Mouse (Mus musculus): ENCODE data around the gene Scn2b. TPM values are rescaled to one million over a fixed set of nuclear protein-coding genes. Genes with fewer than 3 reads are reported as not detected.

Scn2b gene
- total RNA-seq, 2 experiments from 2014 or later: 1.2 to 1.4 TPM

DNA sequence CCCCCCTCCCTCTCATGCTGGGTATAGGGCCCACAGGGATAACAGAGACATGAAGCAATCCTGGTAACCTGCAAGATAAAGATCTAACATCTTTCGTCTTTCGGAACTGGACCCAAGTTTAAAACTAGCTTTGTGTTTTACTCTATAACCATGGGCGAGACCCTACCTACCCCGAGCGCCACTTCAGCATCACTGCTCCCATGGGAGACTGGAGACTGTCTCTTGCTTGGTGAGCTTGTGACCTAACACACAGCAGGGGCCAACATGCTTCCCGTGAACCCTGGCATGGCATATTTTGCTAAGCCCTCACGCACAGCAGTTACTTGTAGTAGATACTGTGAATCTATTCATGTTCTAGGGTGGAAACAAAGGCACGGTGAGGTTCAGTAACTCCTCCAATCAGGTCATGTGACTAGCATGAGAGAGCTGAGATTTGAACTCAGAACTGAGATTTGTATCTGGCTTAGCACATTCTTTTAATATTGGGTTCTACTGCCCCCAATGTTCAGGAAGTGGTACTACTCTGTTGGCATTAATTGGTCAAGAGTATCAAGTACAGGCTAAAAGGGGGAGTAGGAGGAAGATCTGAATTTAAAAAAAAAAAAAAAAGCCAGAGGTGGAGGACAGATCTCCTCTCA is 1.9 kb downstream of the Scn2b start:
- intact Hi-C loops (cut with DNase I): no loop called here
- no peak for DNase-seq

DNA sequence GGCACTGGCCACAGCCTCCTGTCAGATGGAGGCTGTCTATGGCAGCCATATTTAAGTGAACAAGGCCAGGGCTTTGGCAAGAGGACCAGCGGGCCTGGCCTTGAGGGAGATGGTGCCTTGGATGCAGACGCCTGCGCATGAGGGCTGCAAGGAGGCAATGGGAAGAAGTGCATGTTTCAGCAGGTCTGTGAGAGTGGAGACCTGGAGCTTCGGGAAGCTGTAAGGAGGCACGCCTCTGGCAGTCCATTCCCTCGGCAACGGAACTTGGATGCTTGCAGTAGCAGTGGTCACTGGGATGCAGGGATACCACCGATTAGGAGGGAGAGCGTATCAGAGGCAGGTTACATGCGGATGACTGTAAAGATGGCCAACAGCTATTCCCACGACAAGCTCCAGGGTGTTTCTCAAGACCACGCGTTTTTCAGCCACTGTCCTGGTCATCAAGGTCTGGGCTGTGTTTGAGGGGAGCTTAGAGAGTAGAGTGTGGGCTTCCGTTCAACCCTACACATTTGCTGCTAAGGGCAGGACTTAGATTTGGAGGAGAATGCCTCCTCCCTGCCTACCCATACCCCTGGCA is 2.5 kb downstream of the Scn2b start:
- DNase-seq: no peak
- intact Hi-C loops (cut with DNase I): no loop called here

DNA sequence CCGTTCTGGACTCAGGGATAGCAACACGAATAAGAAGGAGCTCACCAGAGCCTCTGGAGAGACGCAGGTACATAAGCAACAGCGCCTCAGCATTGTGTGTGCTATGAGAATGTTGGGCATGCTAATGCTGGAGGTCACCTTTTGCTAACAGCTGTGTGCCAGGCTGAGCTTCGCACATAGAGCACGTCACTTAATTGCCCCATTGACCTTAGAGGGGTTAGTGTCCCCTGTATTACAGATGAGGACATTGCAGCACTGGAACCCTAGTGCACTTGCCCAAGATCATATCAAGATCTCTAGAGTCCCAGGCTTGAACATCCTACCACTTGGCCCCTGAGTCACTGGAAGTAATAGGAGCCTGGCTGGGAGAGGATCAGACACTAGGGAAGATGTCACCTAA is 3.0 kb downstream of the Scn2b start:
- DNase-seq: no peak
- intact Hi-C loops (cut with DNase I): no loop called here

DNA sequence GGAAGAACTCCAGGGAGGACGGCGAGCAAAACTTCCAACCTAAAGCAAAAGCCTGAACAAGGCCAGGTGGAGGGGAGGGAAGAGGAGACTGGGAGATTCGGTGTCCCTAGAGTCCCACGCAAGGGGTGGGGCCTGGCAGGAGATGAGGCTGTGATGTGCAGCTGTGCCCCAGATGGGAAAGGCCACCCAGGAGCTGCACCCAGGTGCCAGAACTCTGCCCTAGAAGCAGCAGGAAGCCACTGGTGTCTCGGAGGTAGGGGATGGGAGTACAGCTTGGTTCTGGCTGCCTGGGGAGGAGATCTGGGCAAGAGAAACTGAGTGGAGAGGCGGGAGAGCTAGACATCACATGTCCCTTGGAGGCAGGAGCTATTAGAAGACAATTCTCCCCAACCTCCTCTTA is 3.4 kb downstream of the Scn2b start:
- no peak for DNase-seq
- intact Hi-C loops (cut with DNase I): loop anchor here (1.0 kb wide), 1 partner anchor 25 kb away; no protein-coding TSS in a partner anchor

DNA sequence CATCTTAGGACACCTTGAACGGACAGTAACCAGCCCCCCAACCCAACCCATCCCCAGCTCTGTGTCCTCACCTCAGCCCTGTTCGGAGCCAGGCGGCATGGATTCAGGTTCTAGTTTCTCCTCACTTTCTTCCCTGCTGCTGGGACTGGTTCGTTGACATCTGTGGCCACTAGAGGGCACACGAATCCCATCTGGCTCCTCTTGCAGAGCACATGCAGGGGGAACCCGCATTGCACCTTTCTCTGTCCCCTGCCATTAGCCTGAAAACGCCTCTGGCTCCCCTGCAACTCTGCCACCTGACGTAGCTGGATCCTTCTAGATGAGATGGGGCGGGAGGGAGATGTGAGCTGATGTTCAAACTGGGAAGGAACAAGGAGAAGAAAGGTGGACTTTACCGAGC is 4.2 kb downstream of the Scn2b start:
- intact Hi-C loops (cut with DNase I): loop anchor here (1.0 kb wide), 1 partner anchor 25 kb away; no protein-coding TSS in a partner anchor

DNA sequence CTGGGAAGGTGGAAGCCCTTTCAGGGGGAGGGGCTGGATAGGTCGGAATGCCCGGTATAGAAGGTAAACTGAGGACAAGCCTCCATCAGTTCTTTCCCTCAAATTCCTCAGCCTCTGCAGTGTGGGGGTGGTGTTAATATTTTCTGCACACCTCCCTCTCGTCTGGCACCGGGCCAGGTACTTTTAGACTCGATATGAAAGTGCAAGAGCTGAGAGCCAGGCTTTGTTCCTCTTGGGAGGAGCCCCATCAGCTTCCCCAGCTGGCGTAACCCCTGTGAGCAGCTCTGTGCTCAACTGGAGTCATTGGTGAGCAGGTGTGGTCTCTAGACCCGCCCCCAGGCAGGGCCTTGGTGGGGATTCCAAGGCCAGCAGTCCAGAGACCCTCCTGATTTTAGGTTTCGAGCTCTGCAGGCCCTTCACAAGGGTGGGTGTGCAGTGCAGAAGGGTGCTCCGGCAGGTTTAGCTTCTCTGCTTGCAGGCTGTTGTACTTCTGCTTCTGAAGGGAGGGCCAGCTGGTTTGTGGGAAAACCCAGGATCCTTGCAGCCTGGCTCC is 4.7 kb downstream of the Scn2b start:
- peak; percentile 39 to 48 for DNase-seq
- intact Hi-C loops (cut with DNase I): no loop called here

More for the DNA sequence above, 4.2 kb downstream of the Scn2b start:
- peak; percentile 72 to 74 for DNase-seq

DNA sequence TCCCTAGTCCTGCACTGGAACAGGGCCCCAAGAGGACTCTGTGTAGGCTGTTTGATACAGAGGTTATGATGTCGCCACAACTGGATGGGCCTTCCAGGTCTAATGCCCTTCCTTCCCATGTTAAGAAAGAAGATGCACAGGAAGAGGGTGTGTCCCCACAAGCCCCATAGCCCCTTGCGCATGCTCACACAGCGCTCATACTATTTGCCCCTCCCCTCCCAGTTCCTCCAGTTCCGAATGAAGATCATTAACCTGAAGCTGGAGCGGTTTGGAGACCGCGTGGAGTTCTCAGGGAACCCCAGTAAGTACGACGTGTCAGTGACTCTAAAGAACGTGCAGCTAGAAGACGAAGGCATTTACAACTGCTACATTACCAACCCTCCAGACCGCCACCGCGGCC is 7.6 kb downstream of the Scn2b start:
- no peak for DNase-seq
- intact Hi-C loops (cut with DNase I): no loop called here

DNA sequence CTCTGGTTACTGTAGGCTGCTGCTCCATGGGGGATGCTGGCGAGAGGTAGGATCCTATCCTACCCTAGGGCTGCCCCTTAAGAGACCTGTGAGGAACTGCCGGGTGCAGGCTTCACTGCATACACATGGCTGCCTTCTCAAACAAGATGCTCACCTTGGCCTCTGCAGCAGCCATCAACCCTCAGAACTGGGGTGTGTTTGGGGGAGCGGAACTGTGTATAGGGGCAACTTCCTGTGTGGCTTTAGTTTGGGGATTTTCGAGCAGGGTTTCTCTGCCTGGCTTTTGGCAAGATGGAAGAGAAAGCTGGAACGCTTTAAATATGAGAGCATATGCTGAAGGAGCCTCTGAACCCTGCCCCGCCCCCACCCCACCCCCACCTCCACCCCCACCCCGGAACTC is 9.4 kb downstream of the Scn2b start:
- DNase-seq: no peak
- intact Hi-C loops (cut with DNase I): no loop called here

DNA sequence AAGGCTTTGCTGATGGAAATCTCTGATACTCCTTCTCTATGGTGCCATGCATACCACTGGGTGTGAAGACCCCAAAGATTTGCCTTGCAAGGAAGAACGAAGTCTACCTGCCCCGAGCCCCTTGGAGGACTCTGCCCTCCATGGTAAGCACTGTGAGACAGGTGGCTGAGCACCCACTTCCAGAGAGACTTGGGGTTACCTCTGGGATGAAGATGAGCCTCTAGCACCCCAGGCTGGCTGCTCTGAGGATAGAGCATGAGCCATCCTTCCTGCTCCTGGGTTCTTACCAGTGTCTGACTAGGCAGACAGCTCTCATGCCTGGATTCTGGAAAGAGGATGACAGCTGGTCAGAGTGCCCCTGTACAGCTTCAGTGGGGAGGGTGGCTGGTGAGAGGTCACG is 12.5 kb downstream of the Scn2b start:
- intact Hi-C loops (cut with DNase I): no loop called here
- DNase-seq: no peak

DNA sequence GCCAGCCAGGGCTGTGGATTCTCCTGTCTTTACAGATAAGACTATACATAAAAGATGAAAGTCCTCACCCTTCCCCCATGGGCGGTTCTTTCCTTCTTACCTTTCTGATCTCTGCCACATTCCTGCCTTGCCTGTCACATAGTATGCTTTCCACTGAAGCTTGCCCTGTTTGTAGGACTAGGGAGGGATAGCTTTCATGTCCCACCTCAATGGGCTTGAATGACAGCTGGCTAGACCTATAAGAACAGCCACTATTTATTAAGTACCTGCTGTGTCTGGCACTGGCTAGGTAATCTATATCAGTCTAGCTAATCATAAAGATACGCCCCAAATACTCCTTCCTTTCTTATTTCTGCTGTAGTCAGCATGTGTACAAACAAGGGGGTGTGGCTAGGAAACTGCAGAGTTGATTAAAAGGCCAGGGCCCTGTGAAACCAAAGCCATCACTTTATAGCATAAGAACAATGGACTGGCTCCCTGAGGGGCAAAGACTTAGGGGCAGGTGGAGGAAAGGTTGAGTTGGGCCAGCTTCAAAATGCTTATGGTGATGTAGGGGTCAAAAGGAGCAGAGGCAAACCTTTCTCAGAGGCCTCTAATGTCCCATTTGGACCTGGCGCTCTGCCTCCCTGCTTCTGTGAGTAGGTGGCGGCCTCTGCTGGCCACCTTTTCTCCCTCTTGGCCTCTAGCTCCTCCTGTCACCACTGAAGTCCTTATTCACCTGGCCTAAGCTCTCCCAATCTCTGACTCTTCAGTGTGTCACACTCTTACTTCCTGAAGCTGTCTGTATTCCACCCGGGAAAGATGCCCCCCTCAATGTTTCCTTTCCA is 16.1 kb downstream of the Scn2b start:
- peak; percentile 42 to 58 for DNase-seq
- intact Hi-C loops (cut with DNase I): no loop called here

DNA sequence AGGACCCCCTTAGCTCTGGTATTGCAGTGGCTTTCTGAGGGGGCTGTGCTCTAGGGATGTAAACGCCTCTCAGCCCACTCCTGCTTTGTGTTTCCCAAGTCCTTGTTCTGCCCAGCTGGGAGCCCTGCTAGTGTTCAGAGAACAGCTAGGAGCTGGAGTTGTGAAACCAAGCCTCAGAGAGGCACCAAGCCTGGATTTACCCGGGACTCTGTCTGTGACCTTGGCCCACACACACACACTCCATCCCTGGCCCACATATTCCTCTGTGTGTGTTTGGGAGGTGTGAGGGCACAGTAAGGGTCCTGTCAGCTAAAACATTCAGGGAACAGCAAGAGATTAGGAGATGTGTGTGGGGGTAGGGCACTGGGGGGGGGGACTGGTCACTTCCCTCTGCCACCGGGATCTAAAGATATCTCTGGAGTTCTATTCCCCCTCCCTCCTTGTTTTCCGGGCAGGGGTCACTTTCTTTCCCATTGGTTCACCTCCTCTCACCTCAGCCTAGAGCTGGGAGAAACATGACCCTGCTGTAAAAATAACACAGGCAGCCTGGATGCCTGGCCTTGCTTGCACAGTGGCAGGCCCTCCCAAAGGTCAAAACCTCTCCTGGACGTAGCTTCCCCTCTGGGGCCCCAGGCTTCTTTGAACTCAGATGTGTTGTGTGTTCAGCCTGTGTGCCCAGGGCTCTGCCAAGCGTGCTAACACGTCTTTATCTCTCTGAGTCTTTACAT is 19.0 kb downstream of the Scn2b start:
- intact Hi-C loops (cut with DNase I): no loop called here
- no peak for DNase-seq

DNA sequence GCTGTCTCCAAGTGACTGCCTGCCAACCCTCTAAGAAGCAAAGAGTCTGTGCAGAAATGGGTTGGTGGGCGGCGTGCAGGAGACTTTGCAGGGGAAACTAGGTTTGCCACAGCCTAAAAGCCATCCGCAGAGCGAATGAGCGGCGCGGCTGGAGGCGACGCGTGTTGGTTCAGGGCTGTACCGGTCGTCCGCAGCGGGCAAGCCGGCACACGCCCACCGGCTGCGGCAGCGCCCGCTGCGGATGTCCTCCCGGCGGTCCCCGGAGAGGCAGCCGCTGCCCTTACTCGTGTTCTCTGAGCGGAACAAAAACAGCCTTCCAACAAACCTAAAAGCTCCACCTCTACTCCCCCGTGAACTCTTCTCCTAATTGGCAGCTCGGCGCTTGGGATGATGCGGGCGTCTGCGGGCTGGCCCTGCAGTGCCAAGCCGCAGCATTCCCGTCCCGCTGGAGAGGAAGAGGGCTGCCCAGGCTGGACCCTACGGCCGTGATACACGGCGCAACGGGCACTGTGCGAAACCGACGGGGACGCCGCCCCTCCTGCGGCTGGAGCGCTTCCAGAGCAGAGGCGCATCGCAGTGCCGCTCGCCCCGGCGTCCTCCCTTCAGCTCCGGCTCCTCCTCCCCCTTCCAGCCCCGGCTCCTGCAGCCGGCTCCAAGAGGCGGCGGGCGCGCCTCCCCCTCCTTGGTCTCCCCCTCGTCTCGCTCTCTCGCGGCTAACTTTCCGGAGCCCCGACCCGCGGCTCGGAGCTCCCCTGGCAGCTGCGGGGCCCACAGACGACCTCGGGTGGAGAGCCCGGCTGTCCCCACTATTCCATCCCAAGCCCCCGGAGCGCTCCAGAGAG is 20.8 kb downstream of the Scn2b start, which contains the start of gene Scn4b:
Gene Scn4b (plus strand): TSS at position 205 of the 842 bp plus-strand sequence.
- intact Hi-C loops (cut with DNase I): no loop called here
- peak; percentile 37 to 52 for DNase-seq

DNA sequence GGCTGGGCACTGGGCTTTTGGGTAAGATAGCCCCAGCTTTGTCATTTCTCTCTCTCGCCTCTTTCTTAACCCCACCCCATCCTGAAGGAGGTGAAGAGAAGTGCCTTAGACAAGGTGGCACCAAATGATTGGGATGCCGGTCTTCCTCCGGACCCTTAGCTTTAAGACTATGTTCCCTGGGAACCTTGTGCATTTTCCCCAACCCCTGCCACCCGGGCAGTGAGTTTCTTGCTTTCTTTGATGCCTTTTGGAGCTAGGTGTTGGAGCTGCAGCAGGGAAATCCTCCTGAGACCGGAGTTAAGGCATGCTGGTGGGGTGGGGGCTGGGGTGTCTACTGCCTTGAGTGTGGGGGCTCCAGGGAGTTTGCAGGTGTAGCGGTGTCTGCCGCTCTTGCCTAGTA is 21.5 kb downstream of the Scn2b start:
- intact Hi-C loops (cut with DNase I): no loop called here
- DNase-seq: no peak

DNA sequence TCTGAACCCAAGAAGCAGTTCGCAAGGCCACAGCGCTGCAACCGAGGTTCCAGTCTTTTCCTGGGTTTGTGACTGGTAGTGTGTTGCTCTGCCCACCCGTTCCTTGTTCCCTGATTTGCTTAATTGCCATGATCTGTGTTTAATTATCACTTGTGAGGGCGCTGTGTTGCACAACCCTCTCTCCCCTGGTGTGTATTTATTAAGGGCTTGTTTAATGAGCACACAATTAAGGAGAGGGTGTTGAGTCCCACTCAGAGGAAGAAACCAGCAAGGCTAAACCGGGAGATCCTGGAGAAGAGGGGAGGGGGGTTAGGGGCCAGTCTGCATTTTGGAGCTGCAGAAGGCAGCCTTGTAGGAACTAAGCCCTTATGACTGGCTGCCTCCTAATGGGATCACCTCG is 23.4 kb downstream of the Scn2b start:
- no peak for DNase-seq
- intact Hi-C loops (cut with DNase I): no loop called here

DNA sequence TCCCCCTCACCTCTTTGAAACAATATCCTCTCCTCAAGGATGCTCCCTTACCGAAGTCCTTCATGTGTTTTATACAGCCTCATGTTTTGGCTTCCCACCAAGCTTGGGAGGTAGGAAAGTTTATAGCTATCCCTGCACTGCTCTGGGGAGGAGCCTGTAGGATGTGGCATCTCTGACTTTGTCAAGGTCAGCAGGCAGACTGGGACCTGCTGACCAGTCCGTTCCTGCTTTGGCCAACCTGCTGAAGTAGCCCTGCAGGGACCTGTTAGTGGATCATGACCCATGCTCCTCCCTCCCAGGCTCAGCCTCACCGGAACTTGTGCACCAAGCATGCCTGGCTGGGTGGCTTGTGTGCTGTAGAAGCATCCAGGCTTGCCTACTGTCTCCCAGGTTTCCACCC is 25.1 kb downstream of the Scn2b start:
- no peak for DNase-seq
- intact Hi-C loops (cut with DNase I): no loop called here

DNA sequence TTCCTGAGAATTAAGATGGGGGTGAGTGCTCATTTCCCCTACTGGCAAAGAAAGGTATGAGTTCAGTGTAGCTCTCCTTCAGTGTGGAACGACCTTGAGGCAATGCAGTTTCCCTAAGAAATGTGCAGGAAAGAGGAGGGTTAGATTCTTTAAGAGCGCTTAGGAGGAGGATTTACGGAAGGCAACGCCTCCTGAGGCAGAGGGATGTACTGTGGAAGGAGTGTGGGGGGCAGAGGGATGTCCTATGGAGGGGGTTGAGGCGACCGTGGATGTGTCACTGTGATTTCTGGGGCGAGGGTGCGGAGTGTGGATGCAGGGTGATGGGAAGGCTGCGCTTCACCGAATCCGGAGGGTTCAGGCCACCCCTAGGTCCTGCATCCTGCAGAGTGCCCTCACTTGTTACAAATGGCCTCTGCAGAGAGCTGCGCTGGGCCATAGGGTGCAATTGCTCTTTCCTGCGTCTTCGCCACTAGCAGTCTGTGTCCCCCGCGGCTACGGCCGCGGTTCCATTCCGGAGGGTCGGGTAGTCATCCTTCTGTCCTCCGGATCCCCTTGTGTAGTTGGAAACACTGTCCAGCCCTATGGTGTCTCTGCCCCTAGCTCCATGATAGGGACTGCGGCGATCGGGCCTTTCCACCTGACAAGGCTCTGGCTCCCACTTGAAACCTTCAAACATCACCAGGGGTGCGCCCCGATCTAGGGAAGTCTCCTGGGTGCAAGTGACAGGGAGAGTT is 28.1 kb downstream of the Scn2b start:
- no peak for DNase-seq
- intact Hi-C loops (cut with DNase I): loop anchor here (1.0 to 5.0 kb wide), 3 partner anchors 24 to 178 kb away; partner anchors contain the start of gene Ube4a

DNA sequence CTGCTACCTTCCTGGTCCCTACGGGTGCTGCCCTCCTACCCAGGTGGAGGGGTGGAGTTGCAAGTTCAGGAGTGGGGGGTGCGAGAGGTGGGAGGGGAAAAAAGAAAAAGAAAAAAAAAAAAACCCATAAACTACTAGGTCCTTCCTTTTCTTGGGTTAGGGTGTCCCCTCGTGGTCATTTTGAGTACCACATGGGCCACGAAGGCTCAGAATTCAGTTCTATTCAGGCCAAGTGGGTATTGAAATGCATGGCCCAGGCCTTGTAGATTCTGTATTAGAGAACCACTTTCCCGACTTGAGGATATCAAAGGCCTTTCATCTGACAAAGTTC is 28.6 kb downstream of the Scn2b start:
- intact Hi-C loops (cut with DNase I): loop anchor here (1.0 to 5.0 kb wide), 3 partner anchors 25 to 179 kb away; partner anchors contain the start of gene Ube4a
- DNase-seq: peak; percentile 68 to 75

DNA sequence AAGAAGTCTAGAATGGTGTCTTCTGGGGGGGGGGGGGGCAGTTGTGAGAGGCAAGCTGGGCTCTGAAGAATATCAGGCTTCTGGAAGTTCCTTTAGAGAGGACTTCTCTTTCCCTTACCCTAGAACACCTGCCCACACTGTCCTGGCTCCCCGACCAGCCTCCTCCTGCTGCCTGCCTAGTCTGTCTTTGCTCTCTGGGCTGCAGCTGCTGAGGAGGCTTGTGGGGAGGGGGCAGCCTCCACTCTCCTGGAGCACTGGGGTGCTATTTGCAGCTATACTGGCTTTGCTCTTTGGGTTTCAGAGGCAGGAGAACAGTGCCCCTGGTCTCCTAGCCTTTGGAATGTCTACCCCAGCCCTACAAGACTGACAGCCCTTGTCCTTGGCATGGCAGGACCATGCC is 33.4 kb downstream of the Scn2b start:
- intact Hi-C loops (cut with DNase I): no loop called here
- DNase-seq: no peak

DNA sequence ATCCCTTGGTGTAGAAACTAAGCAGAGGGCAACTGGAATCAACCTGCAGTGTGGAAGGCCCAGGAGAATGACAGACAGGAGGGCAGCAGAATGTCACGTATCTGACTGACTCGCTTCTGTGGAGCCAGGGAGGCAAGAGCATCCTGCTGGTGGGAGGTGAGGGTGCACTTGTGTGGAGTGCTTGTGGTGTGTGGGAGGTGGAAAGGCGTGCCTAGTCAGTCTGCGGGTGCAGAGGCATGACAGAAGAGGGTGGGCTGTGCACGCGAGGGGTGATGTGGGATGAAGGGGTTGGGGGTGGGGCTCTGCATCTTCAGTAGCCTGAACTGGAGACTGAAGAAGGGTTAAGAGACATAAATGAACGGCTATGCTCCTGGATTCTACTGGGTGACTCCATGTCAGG is 35.8 kb downstream of the Scn2b start:
- intact Hi-C loops (cut with DNase I): no loop called here
- no peak for DNase-seq
